Mouse (Mus musculus) limb, embryonic 14.5 days (tissue): Measurements from ENCODE around the gene Gm8362. TPM values are rescaled to one million over a fixed set of nuclear protein-coding genes. Genes with fewer than 3 reads are reported as not detected.
"Not testable (repeated sequence)": the region's sequence is repeated elsewhere in the genome, so short reads cannot be mapped to it uniquely, and the experiment has no call there.

Source experiments
- ATAC-seq: fragments of 200-750 bp; cut with Nextera tagmentation; 2 replicates; pipeline ENCODE4 v1.8.0; 2017; ENCODE audit warnings: low read depth, moderate number of reproducible peaks, moderate TSS enrichment; ENCODE audit not compliant: low FRiP score
- DNase-seq: peaks from one replicate; pipeline ENCODE4 v3.0.0-alpha.2; 2015; ENCODE audit warnings: low spot score
- H3K27ac ChIP-seq: fragments of 300-500 bp; sonication (generic); replicated peaks from 2 replicates; pipeline ENCODE4 v1.5.1; 2014; ENCODE audit warnings: low read depth, mild to moderate bottlenecking, low read length, moderate library complexity, mixed read lengths
- H3K27me3 ChIP-seq: fragments of 300-500 bp; sonication (generic); 2 replicates; pipeline ENCODE4 v1.6.1; 2014; ENCODE audit warnings: low read length, mixed read lengths; ENCODE audit not compliant: control insufficient read depth, insufficient read depth
- H3K36me3 ChIP-seq: fragments of 300-500 bp; sonication (generic); 2 replicates; pipeline ENCODE4 v1.6.1; 2014; ENCODE audit warnings: mild to moderate bottlenecking, low read length, moderate library complexity, mixed read lengths; ENCODE audit not compliant: control insufficient read depth, insufficient read depth
- H3K4me1 ChIP-seq: fragments of 300-500 bp; sonication (generic); 2 replicates; pipeline ENCODE4 v1.6.1; 2014; ENCODE audit warnings: antibody characterized with exemption, low read length, mixed read lengths; ENCODE audit not compliant: control insufficient read depth, insufficient read depth
- H3K4me2 ChIP-seq: fragments of 300-500 bp; sonication (generic); replicated peaks from 2 replicates; pipeline ENCODE4 v1.6.1; 2014; ENCODE audit warnings: low read depth, mild to moderate bottlenecking, low read length, moderate library complexity; ENCODE audit not compliant: severe bottlenecking
- H3K4me3 ChIP-seq: fragments of 300-500 bp; sonication (generic); replicated peaks from 2 replicates; pipeline ENCODE4 v1.5.1; 2014; ENCODE audit warnings: low read length
- H3K9ac ChIP-seq: fragments of 300-500 bp; sonication (generic); 2 replicates; pipeline ENCODE4 v1.6.1; 2014; ENCODE audit warnings: mild to moderate bottlenecking, low read depth, low read length, moderate library complexity; ENCODE audit not compliant: severe bottlenecking
- H3K9me3 ChIP-seq: fragments of 300-500 bp; sonication (generic); 2 replicates; pipeline ENCODE4 v1.6.1; 2016; ENCODE audit warnings: low read length; ENCODE audit not compliant: control insufficient read depth
- WGBS: fragments of 180-500 bp; shearing (Covaris S2); extraction: QIAGEN DNeasy Blood & Tissue Kit; methylation state at CpG from one replicate; pipeline ENCODE4 v1.1.7; 2014; 5-methylcytosine and 5-hydroxymethylcytosine counted together
- polyA plus RNA-seq, 2 experiments: library from polyadenylated mRNA; depleted of rRNA in 1 of 2; stranded (reverse) in 1 of 2; unstranded in 1 of 2; fragments of >200 nt; fragmentation: Nextera tagmentation in 1 of 2; extraction: Ambion mirVana in 1 of 2; gene quantifications; 2 replicates each; pipeline versions ENCODE4 v1.2.1 to v1.2.3; 2012 to 2014

Gene Gm8362
- polyA plus RNA-seq (2012; rRNA removed): not detected in 2 replicates
- not detected in 2 replicates for polyA plus RNA-seq (2014; fragmentation: Nextera tagmentation; extraction: Ambion mirVana)

- not testable (repeated sequence) for H3K9me3 ChIP-seq, H3K27ac ChIP-seq, ATAC-seq, H3K4me2 ChIP-seq, H3K27me3 ChIP-seq, H3K36me3 ChIP-seq, H3K4me1 ChIP-seq, H3K9ac ChIP-seq, H3K4me3 ChIP-seq, DNase-seq
- WGBS: no CpG with 5 or more reads among the region's 1 CpGs
These were observed at the start of gene Gm8362 for GRCm38 (mm10) chr14:6774311-6774710. Gene Gm8362, minus strand, starts transcription at chr14:6774411.

GRCm38 (mm10) chr14:6823297-6823696, 49.1 kb upstream of the Gm8362 start:
- ATAC-seq, DNase-seq: not testable (repeated sequence)
- 83% methylated on average over 3 of the region's 3 CpGs for WGBS

GRCm38 (mm10) chr14:6757231-6757536, 17.0 kb downstream of the Gm8362 start:
- WGBS: 0% methylated on average over 3 of the region's 13 CpGs
- H3K27ac ChIP-seq, ATAC-seq, DNase-seq, H3K4me1 ChIP-seq, H3K36me3 ChIP-seq, H3K9me3 ChIP-seq, H3K4me2 ChIP-seq, H3K27me3 ChIP-seq, H3K9ac ChIP-seq: not testable (repeated sequence)
- H3K4me3 ChIP-seq: peak overlapping the region; percentile 35

More at GRCm38 (mm10) chr14:6823297-6823696, 49.1 kb upstream of the Gm8362 start:
- not testable (repeated sequence) for H3K4me1 ChIP-seq, H3K4me2 ChIP-seq, H3K27me3 ChIP-seq, H3K9ac ChIP-seq, H3K9me3 ChIP-seq, H3K27ac ChIP-seq, H3K36me3 ChIP-seq, H3K4me3 ChIP-seq

- not testable (repeated sequence) for ATAC-seq, H3K36me3 ChIP-seq, H3K27me3 ChIP-seq, DNase-seq, H3K4me1 ChIP-seq, H3K9me3 ChIP-seq, H3K27ac ChIP-seq
- peak overlapping the region; percentile 35 for H3K4me3 ChIP-seq
- WGBS: 0% methylated on average over 7 of the region's 67 CpGs
- peak overlapping the region; percentile 42 for H3K4me2 ChIP-seq
- H3K9ac ChIP-seq: peak overlapping the region; percentile 40; the same call in 1 of the 2 replicates
These were observed 17.6 kb downstream of the Gm8362 start for GRCm38 (mm10) chr14:6756384-6757230.

GRCm38 (mm10) chr14:6742232-6742631, 32.0 kb downstream of the Gm8362 start, which contains the start of gene Gm3636:
Gene Gm3636, minus strand, starts transcription at chr14:6742332.
- ATAC-seq, DNase-seq: not testable (repeated sequence)
- no CpG with 5 or more reads among the region's 2 CpGs for WGBS

GRCm38 (mm10) chr14:6720151-6720550, 54.1 kb downstream of the Gm8362 start, which contains the start of gene Gm8050:
Gene Gm8050, minus strand, starts transcription at chr14:6720251.
- H3K4me3 ChIP-seq, H3K9me3 ChIP-seq, ATAC-seq, H3K36me3 ChIP-seq, H3K4me2 ChIP-seq, DNase-seq, H3K4me1 ChIP-seq, H3K27me3 ChIP-seq, H3K9ac ChIP-seq, H3K27ac ChIP-seq: not testable (repeated sequence)
- no CpG with 5 or more reads among the region's 2 CpGs for WGBS

More at GRCm38 (mm10) chr14:6742232-6742631, 32.0 kb downstream of the Gm8362 start, which contains the start of gene Gm3636:
- H3K4me1 ChIP-seq, H3K27me3 ChIP-seq, H3K4me2 ChIP-seq, H3K9ac ChIP-seq, H3K4me3 ChIP-seq, H3K27ac ChIP-seq, H3K36me3 ChIP-seq, H3K9me3 ChIP-seq: not testable (repeated sequence)

Other genes with a start within 250 kb of the Gm8362 start
- gene Gm8356, start 237.1 kb downstream of the Gm8362 start, polyA plus RNA-seq (2012; rRNA removed): not detected in 2 replicates
- gene Gm8356, start 237.1 kb downstream of the Gm8362 start, polyA plus RNA-seq (2014; fragmentation: Nextera tagmentation; extraction: Ambion mirVana): not detected in 2 replicates
- 0.15 and 0.44 TPM in 2 replicates for gene Gm3629, start 183.8 kb downstream of the Gm8362 start, polyA plus RNA-seq (2012; rRNA removed)
- gene Gm3629, start 183.8 kb downstream of the Gm8362 start, polyA plus RNA-seq (2014; fragmentation: Nextera tagmentation; extraction: Ambion mirVana): 0.32 TPM in 1 of 2 replicates, not detected in the other
- gene Gm3460, start 152.0 kb downstream of the Gm8362 start, polyA plus RNA-seq (2012; rRNA removed): not detected in 2 replicates
- not detected in 2 replicates for gene Gm3460, start 152.0 kb downstream of the Gm8362 start, polyA plus RNA-seq (2014; fragmentation: Nextera tagmentation; extraction: Ambion mirVana)
- not detected in 2 replicates for gene Gm10251, start 90.2 kb downstream of the Gm8362 start, polyA plus RNA-seq (2012; rRNA removed)
- gene Gm10251, start 90.2 kb downstream of the Gm8362 start, polyA plus RNA-seq (2014; fragmentation: Nextera tagmentation; extraction: Ambion mirVana): not detected in 2 replicates
- 0.06 TPM in 1 of 2 replicates, not detected in the other for gene Gm8050, start 54.2 kb downstream of the Gm8362 start, polyA plus RNA-seq (2012; rRNA removed)
- gene Gm8050, start 54.2 kb downstream of the Gm8362 start, polyA plus RNA-seq (2014; fragmentation: Nextera tagmentation; extraction: Ambion mirVana): not detected in 2 replicates
- gene Gm3636, start 32.1 kb downstream of the Gm8362 start, polyA plus RNA-seq (2012; rRNA removed): 11.1 and 13.4 TPM in 2 replicates
- 4.3 and 4.6 TPM in 2 replicates for gene Gm3636, start 32.1 kb downstream of the Gm8362 start, polyA plus RNA-seq (2014; fragmentation: Nextera tagmentation; extraction: Ambion mirVana)
- gene Gm3642, start 65.9 kb upstream of the Gm8362 start, polyA plus RNA-seq (2012; rRNA removed): not detected in 2 replicates
- not detected in 2 replicates for gene Gm3642, start 65.9 kb upstream of the Gm8362 start, polyA plus RNA-seq (2014; fragmentation: Nextera tagmentation; extraction: Ambion mirVana)
- gene Gm3667, start 115.6 kb upstream of the Gm8362 start, polyA plus RNA-seq (2012; rRNA removed): 1.4 and 2.0 TPM in 2 replicates
- gene Gm3667, start 115.6 kb upstream of the Gm8362 start, polyA plus RNA-seq (2014; fragmentation: Nextera tagmentation; extraction: Ambion mirVana): 0.58 and 0.91 TPM in 2 replicates
- not detected in 2 replicates for gene Gm6356, start 199.4 kb upstream of the Gm8362 start, polyA plus RNA-seq (2012; rRNA removed)
- gene Gm6356, start 199.4 kb upstream of the Gm8362 start, polyA plus RNA-seq (2014; fragmentation: Nextera tagmentation; extraction: Ambion mirVana): not detected in 2 replicates